Mouse (Mus musculus): ENCODE measurements around the gene Dhx38. TPM values are rescaled to one million over a fixed set of nuclear protein-coding genes. Genes with fewer than 3 reads are reported as not detected.

The Dhx38 gene
- polyA plus RNA-seq, 1 experiment: 19.3 TPM

- Histone ChIP-seq H3K79me2 (ENCODE audit: control insufficient read depth, insufficient read depth) (no peaks in the 10 kb centered on the region), H3ac (ENCODE audit: control insufficient read depth, insufficient read length) (no peak overlapping the region), H3K4me2 (ENCODE audit: low read depth) (no peak overlapping the region), H3K27me3 (ENCODE audit: control insufficient read depth, insufficient read depth, insufficient read length) (peaks cover 21% of the 10 kb centered on the region), H3K36me3 (ENCODE audit: control insufficient read depth, insufficient read depth) (no peaks in the 10 kb centered on the region), H3K4me3 (no peak overlapping the region)
- TF ChIP-seq MYOD1 (IDR thresholded peaks at IDR 0.05; ENCODE audit: control insufficient read depth in 1 of 3, insufficient read length in 2 of 3, low read depth in 2 of 3) (no peak), POLR2AphosphoS2 (IDR thresholded peaks at IDR 0.05; ENCODE audit: insufficient read length, low read depth) (no peak), MYOG (IDR thresholded peaks at IDR 0.05; ENCODE audit: control insufficient read depth in 1 of 3, insufficient read depth in 1 of 3, insufficient read length in 2 of 3, low read depth in 2 of 3) (no peak), POLR2A (IDR thresholded peaks at IDR 0.05; ENCODE audit: insufficient read length, low read depth) (no peak), MAX (IDR thresholded peaks at IDR 0.05; ENCODE audit: low read depth) (no peak), TCF12 (IDR thresholded peaks at IDR 0.05; ENCODE audit: insufficient read depth, poor library complexity, severe bottlenecking) (no peak), USF1 (IDR thresholded peaks at IDR 0.05; ENCODE audit: low read depth) (no peak)
Measured at GRCm38 (mm10) chr8:109584293-109584692, 18.6 kb upstream of the Dhx38 start.

- no peak for TF ChIP-seq MYOG (IDR thresholded peaks at IDR 0.05; ENCODE audit: control insufficient read depth in 1 of 3, insufficient read depth in 1 of 3, insufficient read length in 2 of 3, low read depth in 2 of 3)
- TF ChIP-seq MYOD1 (IDR thresholded peaks at IDR 0.05; ENCODE audit: control insufficient read depth in 1 of 3, insufficient read length in 2 of 3, low read depth in 2 of 3): no peak
- no peak for TF ChIP-seq E2F4 (IDR thresholded peaks at IDR 0.05; ENCODE audit: insufficient read depth)
- TF ChIP-seq USF1 (IDR thresholded peaks at IDR 0.05; ENCODE audit: low read depth): no peak
- no peak for TF ChIP-seq TCF3 (IDR thresholded peaks at IDR 0.05; ENCODE audit: insufficient read length, low read depth)
- TF ChIP-seq CEBPB (IDR thresholded peaks at IDR 0.05; ENCODE audit: insufficient read depth, poor library complexity, severe bottlenecking): no peak
- no peak for TF ChIP-seq REST (IDR thresholded peaks at IDR 0.05; ENCODE audit: insufficient read depth, insufficient read length)
- no peak for TF ChIP-seq TCF12 (IDR thresholded peaks at IDR 0.05; ENCODE audit: insufficient read depth, poor library complexity, severe bottlenecking)
- TF ChIP-seq POLR2A (IDR thresholded peaks at IDR 0.05; ENCODE audit: insufficient read length, low read depth): no peak
- TF ChIP-seq SRF (IDR thresholded peaks at IDR 0.05; ENCODE audit: control insufficient read depth, insufficient read length, low read depth): no peak
- TF ChIP-seq MAX (IDR thresholded peaks at IDR 0.05; ENCODE audit: low read depth): no peak
- TF ChIP-seq POLR2AphosphoS2 (IDR thresholded peaks at IDR 0.05; ENCODE audit: insufficient read length, low read depth): no peak
- peaks cover 13% of the 10 kb centered on the region for H3K27me3 ChIP-seq (ENCODE audit: control insufficient read depth, insufficient read depth, insufficient read length)
- H3K36me3 ChIP-seq (ENCODE audit: control insufficient read depth, insufficient read depth): no peaks in the 10 kb centered on the region
- H3ac ChIP-seq (ENCODE audit: control insufficient read depth, insufficient read length): no peak within 1 kb of the TSS
- H3K79me2 ChIP-seq (ENCODE audit: control insufficient read depth, insufficient read depth): no peaks in the 10 kb centered on the region
- no peak within 1 kb of the TSS for H3K4me2 ChIP-seq (ENCODE audit: low read depth)
- no peak within 1 kb of the TSS for H3K4me3 ChIP-seq
Measured at GRCm38 (mm10) chr8:109578900-109579301, 13.2 kb upstream of the Dhx38 start, which contains the start of gene Hp. Gene Hp, minus strand, starts transcription at chr8:109579172.

- TF ChIP-seq TCF12 (IDR thresholded peaks at IDR 0.05; ENCODE audit: insufficient read depth, poor library complexity, severe bottlenecking) (no peak), MYOG (IDR thresholded peaks at IDR 0.05; ENCODE audit: control insufficient read depth in 1 of 3, insufficient read depth in 1 of 3, insufficient read length in 2 of 3, low read depth in 2 of 3) (peak in 1 of 3 experiments; percentile 56), MYOD1 (IDR thresholded peaks at IDR 0.05; ENCODE audit: control insufficient read depth in 1 of 3, insufficient read length in 2 of 3, low read depth in 2 of 3) (peak in 2 of 3 experiments; percentile 23 to 54)
- H3K27me3 ChIP-seq (ENCODE audit: control insufficient read depth, insufficient read depth, insufficient read length): no peaks in the 10 kb centered on the region
- no peaks in the 10 kb centered on the region for H3K36me3 ChIP-seq (ENCODE audit: control insufficient read depth, insufficient read depth)
- H3K4me2 ChIP-seq (ENCODE audit: low read depth): no peak overlapping the region
- H3ac ChIP-seq (ENCODE audit: control insufficient read depth, insufficient read length): no peak overlapping the region
- H3K4me3 ChIP-seq: no peak overlapping the region
- no peaks in the 10 kb centered on the region for H3K79me2 ChIP-seq (ENCODE audit: control insufficient read depth, insufficient read depth)
Measured at GRCm38 (mm10) chr8:109576311-109576710, 10.7 kb upstream of the Dhx38 start.

- Histone ChIP-seq H3K36me3 (ENCODE audit: control insufficient read depth, insufficient read depth) (no peaks in the 10 kb centered on the region), H3ac (ENCODE audit: control insufficient read depth, insufficient read length) (no peak overlapping the region), H3K4me2 (ENCODE audit: low read depth) (no peak overlapping the region), H3K79me2 (ENCODE audit: control insufficient read depth, insufficient read depth) (no peaks in the 10 kb centered on the region), H3K27me3 (ENCODE audit: control insufficient read depth, insufficient read depth, insufficient read length) (no peaks in the 10 kb centered on the region), H3K4me3 (no peak overlapping the region)
- TF ChIP-seq POLR2AphosphoS2 (IDR thresholded peaks at IDR 0.05; ENCODE audit: insufficient read length, low read depth): no peak
- TF ChIP-seq POLR2A (IDR thresholded peaks at IDR 0.05; ENCODE audit: insufficient read length, low read depth): no peak
- TF ChIP-seq TCF12 (IDR thresholded peaks at IDR 0.05; ENCODE audit: insufficient read depth, poor library complexity, severe bottlenecking): no peak
- no peak for TF ChIP-seq MYOD1 (IDR thresholded peaks at IDR 0.05; ENCODE audit: control insufficient read depth in 1 of 3, insufficient read length in 2 of 3, low read depth in 2 of 3)
- no peak for TF ChIP-seq USF1 (IDR thresholded peaks at IDR 0.05; ENCODE audit: low read depth)
- no peak for TF ChIP-seq MYOG (IDR thresholded peaks at IDR 0.05; ENCODE audit: control insufficient read depth in 1 of 3, insufficient read depth in 1 of 3, insufficient read length in 2 of 3, low read depth in 2 of 3)
- no peak for TF ChIP-seq SRF (IDR thresholded peaks at IDR 0.05; ENCODE audit: control insufficient read depth, insufficient read length, low read depth)
- TF ChIP-seq MAX (IDR thresholded peaks at IDR 0.05; ENCODE audit: low read depth): no peak
- no peak for TF ChIP-seq TCF3 (IDR thresholded peaks at IDR 0.05; ENCODE audit: insufficient read length, low read depth)
- no peak for TF ChIP-seq E2F4 (IDR thresholded peaks at IDR 0.05; ENCODE audit: insufficient read depth)
- no peak for TF ChIP-seq REST (IDR thresholded peaks at IDR 0.05; ENCODE audit: insufficient read depth, insufficient read length)
- TF ChIP-seq CEBPB (IDR thresholded peaks at IDR 0.05; ENCODE audit: insufficient read depth, poor library complexity, severe bottlenecking): no peak
Measured at GRCm38 (mm10) chr8:109571139-109571538, 5.5 kb upstream of the Dhx38 start.

GRCm38 (mm10) chr8:109564766-109565165 lies 895 bp downstream of the Dhx38 start:
- Histone ChIP-seq H3K36me3 (ENCODE audit: control insufficient read depth, insufficient read depth) (peaks cover 13% of the 10 kb centered on the region), H3K79me2 (ENCODE audit: control insufficient read depth, insufficient read depth) (peaks cover 27% of the 10 kb centered on the region), H3K4me2 (ENCODE audit: low read depth) (peak overlapping the region; percentile 77), H3ac (ENCODE audit: control insufficient read depth, insufficient read length) (peak overlapping the region; percentile 47), H3K27me3 (ENCODE audit: control insufficient read depth, insufficient read depth, insufficient read length) (no peaks in the 10 kb centered on the region), H3K4me3 (peak overlapping the region; percentile 81)
- TF ChIP-seq POLR2A (IDR thresholded peaks at IDR 0.05; ENCODE audit: insufficient read length, low read depth) (no peak), MAX (IDR thresholded peaks at IDR 0.05; ENCODE audit: low read depth) (no peak), USF1 (IDR thresholded peaks at IDR 0.05; ENCODE audit: low read depth) (no peak), SRF (IDR thresholded peaks at IDR 0.05; ENCODE audit: control insufficient read depth, insufficient read length, low read depth) (no peak), CEBPB (IDR thresholded peaks at IDR 0.05; ENCODE audit: insufficient read depth, poor library complexity, severe bottlenecking) (no peak), E2F4 (IDR thresholded peaks at IDR 0.05; ENCODE audit: insufficient read depth) (no peak), TCF12 (IDR thresholded peaks at IDR 0.05; ENCODE audit: insufficient read depth, poor library complexity, severe bottlenecking) (no peak), TCF3 (IDR thresholded peaks at IDR 0.05; ENCODE audit: insufficient read length, low read depth) (no peak), MYOG (IDR thresholded peaks at IDR 0.05; ENCODE audit: control insufficient read depth in 1 of 3, insufficient read depth in 1 of 3, insufficient read length in 2 of 3, low read depth in 2 of 3) (no peak), POLR2AphosphoS2 (IDR thresholded peaks at IDR 0.05; ENCODE audit: insufficient read length, low read depth) (no peak), MYOD1 (IDR thresholded peaks at IDR 0.05; ENCODE audit: control insufficient read depth in 1 of 3, insufficient read length in 2 of 3, low read depth in 2 of 3) (no peak), REST (IDR thresholded peaks at IDR 0.05; ENCODE audit: insufficient read depth, insufficient read length) (no peak)
